Mouse (Mus musculus) embryonic facial prominence, embryonic 14.5 days (tissue): ENCODE data around the gene Alg13. TPM values are rescaled to one million over a fixed set of nuclear protein-coding genes. Genes with fewer than 3 reads are reported as not detected.

Experiments used
- ATAC-seq: fragments of 200-750 bp; cut with Nextera tagmentation; 2 replicates; pipeline ENCODE4 v1.8.0; 2017; ENCODE audit warnings: low read depth, moderate number of reproducible peaks, moderate TSS enrichment
- DNase-seq: peaks from one replicate; pipeline ENCODE4 v3.0.0-alpha.2; 2015; ENCODE audit warnings: low spot score
- H3K27ac ChIP-seq: fragments of 300-500 bp; sonication (generic); replicated peaks from 2 replicates; pipeline ENCODE4 v1.5.1; 2014; ENCODE audit warnings: low read depth, mild to moderate bottlenecking, low read length, moderate library complexity
- H3K27me3 ChIP-seq: fragments of 300-500 bp; sonication (generic); replicated peaks from 2 replicates; pipeline ENCODE4 v1.6.1; 2014; ENCODE audit warnings: low read length; ENCODE audit not compliant: control insufficient read depth, insufficient read depth
- H3K36me3 ChIP-seq: fragments of 300-500 bp; sonication (generic); 2 replicates; pipeline ENCODE4 v1.6.1; 2014; ENCODE audit warnings: low read length, mixed read lengths; ENCODE audit not compliant: control insufficient read depth, insufficient read depth
- H3K4me1 ChIP-seq: fragments of 300-500 bp; sonication (generic); 2 replicates; pipeline ENCODE4 v1.6.1; 2014; ENCODE audit warnings: antibody characterized with exemption, low read length; ENCODE audit not compliant: control insufficient read depth, insufficient read depth
- H3K4me2 ChIP-seq: fragments of 300-500 bp; sonication (generic); 2 replicates; pipeline ENCODE4 v1.6.1; 2014; ENCODE audit warnings: low read depth, mild to moderate bottlenecking, low read length, moderate library complexity, mixed read lengths
- H3K4me3 ChIP-seq: fragments of 300-500 bp; sonication (generic); 2 replicates; pipeline ENCODE4 v1.5.1; 2014; ENCODE audit warnings: low read depth, mild to moderate bottlenecking, low read length
- H3K9ac ChIP-seq: fragments of 300-500 bp; sonication (generic); 2 replicates; pipeline ENCODE4 v1.6.1; 2014; ENCODE audit warnings: low read depth, mild to moderate bottlenecking, low read length, moderate library complexity, mixed read lengths
- H3K9me3 ChIP-seq: fragments of 300-500 bp; sonication (generic); 2 replicates; pipeline ENCODE4 v1.6.1; 2016; ENCODE audit warnings: low read length; ENCODE audit not compliant: control insufficient read depth
- WGBS: fragments of 180-500 bp; shearing (Covaris S2); extraction: QIAGEN DNeasy Blood & Tissue Kit; methylation state at CpG from one replicate; pipeline ENCODE4 v1.1.7; 2014; 5-methylcytosine and 5-hydroxymethylcytosine counted together
- polyA plus RNA-seq: library from polyadenylated mRNA; unstranded; fragments of >200 nt; fragmentation: Nextera tagmentation; extraction: Ambion mirVana; gene quantifications from 2 replicates; pipeline ENCODE4 v1.2.1, GENCODE M21; 2014

Alg13 gene
- polyA plus RNA-seq, result 17.4 and 19.5 TPM in 2 replicates

DNA sequence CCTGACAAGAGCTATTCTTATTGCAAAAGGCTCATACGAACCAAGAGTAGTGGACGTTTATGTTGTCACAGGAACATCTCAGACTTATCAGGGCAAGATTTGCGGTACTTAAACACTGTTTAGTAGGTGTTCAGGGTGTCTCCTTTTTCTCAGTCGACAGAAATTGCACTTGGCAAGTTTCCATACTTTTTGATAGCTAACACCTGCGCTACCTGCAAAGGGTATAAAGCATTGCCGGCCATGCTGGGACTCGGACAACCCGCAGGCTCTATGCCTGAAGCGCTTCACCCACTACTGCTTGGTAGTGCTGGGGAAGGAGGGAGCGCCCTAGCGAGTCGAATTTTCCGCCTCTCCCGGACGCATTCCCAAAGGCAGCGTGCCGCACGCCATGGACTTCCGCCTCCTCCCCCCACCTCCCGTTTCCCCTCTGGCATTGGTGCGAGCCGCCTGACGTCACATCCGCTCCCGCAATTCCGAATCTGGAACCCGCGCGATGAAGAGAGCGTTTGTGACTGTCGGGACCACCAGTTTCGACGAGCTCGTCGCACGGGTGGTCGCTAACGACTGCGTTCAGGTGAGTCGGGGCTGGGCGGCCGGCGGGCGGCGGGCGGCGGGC is at the start of gene Alg13:
Gene Alg13, plus strand, starts transcription at position 257 of the 616 bp plus-strand sequence.
- H3K27me3 ChIP-seq, result no peaks in the 10 kb centered on the region
- H3K4me3 ChIP-seq, result peak within 1 kb of the TSS; percentile 58
- no peaks in the 10 kb centered on the region for H3K36me3 ChIP-seq
- H3K4me2 ChIP-seq, result peak within 1 kb of the TSS; percentile 64
- H3K27ac ChIP-seq, result peak within 1 kb of the TSS; percentile 74
- H3K4me1 ChIP-seq, result no peaks in the 10 kb centered on the region
- DNase-seq, result peak; percentile 89
- WGBS, result 14% methylated on average over 25 of the region's 47 CpGs
- peak; percentile 91 for ATAC-seq
- peak within 1 kb of the TSS; percentile 74 for H3K9ac ChIP-seq
- H3K9me3 ChIP-seq, result no peaks in the 10 kb centered on the region

DNA sequence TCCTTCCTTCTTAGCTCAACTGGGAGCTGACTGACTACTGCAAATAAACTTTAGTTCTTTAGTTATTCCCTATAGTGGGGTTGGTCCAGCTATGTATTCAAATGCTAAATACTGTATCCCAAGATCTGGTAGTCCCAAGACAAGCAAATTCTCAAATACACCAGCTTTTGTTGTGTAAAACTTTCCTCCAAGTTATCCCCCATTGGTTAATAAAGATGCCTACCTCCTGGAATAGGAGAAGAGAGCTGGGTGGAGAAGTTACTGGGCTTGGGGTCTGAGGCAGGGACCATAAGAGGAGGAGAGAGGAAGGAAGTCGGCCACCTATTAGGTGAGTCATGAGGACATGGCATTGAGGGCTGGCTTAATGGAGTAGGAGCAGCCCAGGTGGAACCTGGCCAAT is 49.0 kb upstream of the Alg13 start:
- DNase-seq, result no peak
- no peaks in the 10 kb centered on the region for H3K4me1 ChIP-seq
- H3K9me3 ChIP-seq, result no peaks in the 10 kb centered on the region

DNA sequence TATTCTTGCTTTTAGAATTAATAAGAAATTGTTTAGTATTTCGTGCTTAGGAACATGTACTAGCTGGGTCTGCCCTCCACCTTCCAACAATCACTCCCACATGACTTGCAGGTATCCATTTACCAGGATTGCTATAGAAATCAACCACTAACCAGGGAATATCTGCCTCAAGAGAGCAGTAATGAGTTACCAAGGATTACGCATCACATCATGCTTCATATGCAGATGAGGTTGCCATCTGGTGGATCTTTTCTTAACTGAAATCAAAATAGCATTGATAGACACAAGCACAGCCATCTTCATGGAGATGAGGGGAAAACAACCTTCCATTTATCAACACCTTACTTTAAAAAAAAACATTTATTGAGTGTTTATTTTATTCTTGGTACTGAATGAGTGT is 16.1 kb upstream of the Alg13 start:
- H3K4me2 ChIP-seq, result no peak overlapping the region
- WGBS, result 74% methylated on average over 2 of the region's 2 CpGs
- H3K9ac ChIP-seq, result no peak overlapping the region
- no peaks in the 10 kb centered on the region for H3K27me3 ChIP-seq
- no peak overlapping the region for H3K4me3 ChIP-seq
- no peak overlapping the region for H3K27ac ChIP-seq
- no peaks in the 10 kb centered on the region for H3K9me3 ChIP-seq
- no peak for ATAC-seq
- peak; percentile 55 for DNase-seq
- no peaks in the 10 kb centered on the region for H3K4me1 ChIP-seq
- no peaks in the 10 kb centered on the region for H3K36me3 ChIP-seq

More for the DNA sequence above, 49.0 kb upstream of the Alg13 start:
- Histone ChIP-seq H3K27ac (no peak overlapping the region), H3K4me2 (no peak overlapping the region), H3K27me3 (no peaks in the 10 kb centered on the region), H3K36me3 (no peaks in the 10 kb centered on the region), H3K9ac (no peak overlapping the region), H3K4me3 (no peak overlapping the region)
- no peak for ATAC-seq
- 88% methylated on average over 1 of the region's 1 CpGs for WGBS

DNA sequence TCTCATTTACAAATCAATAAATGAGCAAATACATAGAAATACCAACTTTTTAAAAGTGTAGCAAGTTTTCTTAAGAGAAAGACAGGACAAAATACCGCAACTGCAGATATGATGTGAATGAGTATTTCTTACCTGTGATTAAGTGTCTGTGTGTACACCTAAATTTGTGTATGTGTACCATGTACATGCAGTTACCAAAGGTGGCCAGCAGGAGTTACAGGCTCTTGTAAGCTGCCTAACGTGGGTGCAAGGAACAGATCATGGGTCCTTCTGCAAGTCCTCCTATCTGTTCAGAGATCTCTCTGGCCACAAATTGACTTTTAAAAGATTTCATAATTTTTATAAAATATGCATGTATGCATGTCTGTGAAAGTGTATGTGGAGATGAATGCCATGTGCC is 11.9 kb upstream of the Alg13 start:
- no peaks in the 10 kb centered on the region for H3K27me3 ChIP-seq
- no peak for ATAC-seq
- 87% methylated on average over 2 of the region's 2 CpGs for WGBS
- no peaks in the 10 kb centered on the region for H3K36me3 ChIP-seq
- H3K4me3 ChIP-seq, result no peak overlapping the region
- no peak overlapping the region for H3K9ac ChIP-seq
- no peaks in the 10 kb centered on the region for H3K9me3 ChIP-seq
- H3K27ac ChIP-seq, result no peak overlapping the region
- H3K4me1 ChIP-seq, result no peaks in the 10 kb centered on the region
- H3K4me2 ChIP-seq, result no peak overlapping the region
- DNase-seq, result no peak

DNA sequence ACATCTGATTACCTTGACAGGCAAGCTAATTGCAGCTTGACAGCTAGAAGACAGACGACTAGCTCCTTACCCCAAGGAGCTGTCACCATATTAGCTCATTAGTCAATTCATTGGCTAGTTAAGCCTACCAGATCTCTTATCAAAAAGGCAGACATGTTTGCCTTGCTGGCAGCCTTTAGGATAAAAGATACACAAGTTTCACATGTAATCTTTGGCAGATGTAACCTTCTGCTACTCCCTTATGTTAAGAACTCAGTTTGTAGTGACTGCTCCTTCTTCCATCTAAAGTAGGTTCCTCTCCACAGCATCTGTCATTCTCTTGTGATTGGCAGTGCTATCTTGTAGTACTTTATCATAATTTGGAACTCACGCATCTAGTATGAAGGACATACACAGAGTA is 3.6 kb upstream of the Alg13 start:
- H3K4me1 ChIP-seq, result no peaks in the 10 kb centered on the region
- 60% methylated on average over 2 of the region's 2 CpGs for WGBS

DNA sequence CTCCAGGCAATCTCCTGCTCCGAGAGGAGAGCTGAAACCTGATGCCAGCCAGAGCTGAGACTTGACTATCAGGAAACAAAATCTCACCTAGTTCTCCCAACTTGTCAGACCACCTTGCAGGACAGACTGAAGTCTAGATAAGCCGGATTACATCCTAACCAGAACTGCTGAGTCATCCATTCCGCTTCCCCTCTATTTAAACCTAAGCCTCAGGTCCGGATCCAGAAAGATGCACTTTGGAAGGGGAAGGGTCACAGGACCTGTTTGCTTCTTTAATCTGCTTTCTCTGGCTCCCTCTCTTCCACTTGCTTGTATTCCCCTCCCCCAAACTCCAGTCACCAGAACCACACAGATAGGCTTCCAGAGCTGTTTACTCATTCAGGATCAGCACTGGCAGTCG is 2.6 kb upstream of the Alg13 start:
- Histone ChIP-seq H3K4me2 (no peak overlapping the region), H3K9me3 (no peaks in the 10 kb centered on the region), H3K36me3 (no peaks in the 10 kb centered on the region), H3K27me3 (no peaks in the 10 kb centered on the region), H3K9ac (no peak overlapping the region), H3K27ac (no peak overlapping the region), H3K4me1 (no peaks in the 10 kb centered on the region), H3K4me3 (no peak overlapping the region)
- WGBS, result 27% methylated on average over 5 of the region's 5 CpGs
- no peak; the same call in 1 of the 2 replicates for ATAC-seq
- peak; percentile 25 for DNase-seq

More for the DNA sequence above, 3.6 kb upstream of the Alg13 start:
- H3K27me3 ChIP-seq, result no peaks in the 10 kb centered on the region
- no peak for DNase-seq
- H3K4me2 ChIP-seq, result no peak overlapping the region
- H3K27ac ChIP-seq, result no peak overlapping the region
- H3K9ac ChIP-seq, result no peak overlapping the region
- H3K4me3 ChIP-seq, result no peak overlapping the region
- H3K9me3 ChIP-seq, result no peaks in the 10 kb centered on the region
- no peak for ATAC-seq
- no peaks in the 10 kb centered on the region for H3K36me3 ChIP-seq

DNA sequence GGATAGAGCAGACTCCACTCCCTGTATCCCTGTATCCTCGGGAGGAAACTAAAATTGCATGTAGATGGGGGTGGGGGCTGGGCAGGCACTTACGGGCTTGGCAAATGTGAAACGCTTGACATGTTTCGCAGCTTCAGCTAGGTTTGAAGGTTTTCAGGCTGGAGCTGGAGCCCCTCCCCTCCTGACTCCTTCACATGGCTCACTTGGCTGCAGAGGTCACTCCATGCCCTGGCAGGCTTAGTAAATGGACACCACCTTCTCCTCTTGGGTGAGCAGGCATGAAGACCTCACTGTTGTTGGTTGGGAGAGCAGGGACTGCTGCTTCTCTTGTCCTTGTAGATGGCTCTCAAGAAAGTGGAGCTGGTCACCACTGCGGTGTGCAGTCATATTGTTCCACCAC is 1.6 kb upstream of the Alg13 start:
- Histone ChIP-seq H3K4me2 (no peak overlapping the region), H3K4me1 (no peaks in the 10 kb centered on the region), H3K27me3 (no peaks in the 10 kb centered on the region), H3K9me3 (no peaks in the 10 kb centered on the region), H3K4me3 (no peak overlapping the region), H3K27ac (no peak overlapping the region), H3K9ac (no peak overlapping the region), H3K36me3 (no peaks in the 10 kb centered on the region)
- ATAC-seq (no peak), DNase-seq (no peak)
- 50% methylated on average over 5 of the region's 5 CpGs for WGBS

DNA sequence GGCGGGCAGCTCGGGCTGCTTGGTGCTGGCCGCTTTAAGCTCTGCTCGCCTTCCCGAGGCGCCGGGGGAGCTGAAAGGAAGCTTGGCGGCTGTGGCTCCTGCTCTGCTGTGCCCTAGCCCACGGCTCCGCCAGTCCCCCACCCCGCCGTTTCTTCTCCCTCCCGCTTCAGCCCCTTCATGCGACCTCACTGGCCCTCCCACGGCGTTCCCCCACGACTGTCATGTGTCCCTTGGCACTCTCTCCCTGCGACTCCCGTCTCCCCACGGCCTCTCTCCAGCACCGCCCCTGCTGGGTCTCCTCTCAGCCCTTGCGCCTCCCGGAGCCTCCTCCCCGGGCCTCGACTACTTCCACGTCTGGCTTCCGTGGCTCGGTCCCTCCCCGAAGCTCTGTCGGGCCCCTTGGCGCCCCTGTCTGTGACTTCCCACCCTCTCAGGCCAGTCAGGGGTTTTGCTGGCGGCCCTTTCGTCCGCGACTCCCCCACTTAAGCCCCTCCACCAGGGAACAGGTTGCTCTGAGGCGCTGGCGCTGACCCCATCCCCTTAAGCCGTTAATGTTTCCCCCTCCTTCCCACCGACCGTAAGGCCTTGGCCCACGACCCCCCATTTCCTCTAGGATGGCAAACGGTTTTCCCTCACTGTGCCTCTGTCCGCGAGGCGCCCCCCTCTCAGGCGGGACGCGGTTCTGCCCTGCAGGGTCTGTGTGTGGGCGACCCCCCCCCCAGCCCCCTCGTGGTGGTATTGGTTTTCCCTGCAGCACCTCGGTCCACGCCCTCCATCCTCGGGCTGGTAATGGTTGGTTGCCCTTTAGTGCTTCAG is 768 bp downstream of the Alg13 start:
- DNase-seq, result no peak
- peak overlapping the region; percentile 74 for H3K9ac ChIP-seq
- WGBS, result 38% methylated on average over 31 of the region's 53 CpGs
- no peaks in the 10 kb centered on the region for H3K9me3 ChIP-seq
- peak overlapping the region; percentile 74 for H3K27ac ChIP-seq
- H3K4me1 ChIP-seq, result no peaks in the 10 kb centered on the region
- peak overlapping the region; percentile 58 for H3K4me3 ChIP-seq
- no peaks in the 10 kb centered on the region for H3K27me3 ChIP-seq
- peak; percentile 67 for ATAC-seq
- no peaks in the 10 kb centered on the region for H3K36me3 ChIP-seq
- peak overlapping the region; percentile 64 for H3K4me2 ChIP-seq
